Mouse (Mus musculus): ENCODE data around the gene Hdgfl2. TPM values are rescaled to one million over a fixed set of nuclear protein-coding genes. Genes with fewer than 3 reads are reported as not detected.
A peak's percentile ranks its signal among the peaks of the same experiment; 100 is the strongest.
"Not testable (repeated sequence)": the region's sequence is repeated elsewhere in the genome, so short reads cannot be mapped to it uniquely, and the experiment has no call there.

The Hdgfl2 gene
- total and polyA plus RNA-seq, 3 experiments: 31.5 to 35.0 (median 32.5) TPM

DNA sequence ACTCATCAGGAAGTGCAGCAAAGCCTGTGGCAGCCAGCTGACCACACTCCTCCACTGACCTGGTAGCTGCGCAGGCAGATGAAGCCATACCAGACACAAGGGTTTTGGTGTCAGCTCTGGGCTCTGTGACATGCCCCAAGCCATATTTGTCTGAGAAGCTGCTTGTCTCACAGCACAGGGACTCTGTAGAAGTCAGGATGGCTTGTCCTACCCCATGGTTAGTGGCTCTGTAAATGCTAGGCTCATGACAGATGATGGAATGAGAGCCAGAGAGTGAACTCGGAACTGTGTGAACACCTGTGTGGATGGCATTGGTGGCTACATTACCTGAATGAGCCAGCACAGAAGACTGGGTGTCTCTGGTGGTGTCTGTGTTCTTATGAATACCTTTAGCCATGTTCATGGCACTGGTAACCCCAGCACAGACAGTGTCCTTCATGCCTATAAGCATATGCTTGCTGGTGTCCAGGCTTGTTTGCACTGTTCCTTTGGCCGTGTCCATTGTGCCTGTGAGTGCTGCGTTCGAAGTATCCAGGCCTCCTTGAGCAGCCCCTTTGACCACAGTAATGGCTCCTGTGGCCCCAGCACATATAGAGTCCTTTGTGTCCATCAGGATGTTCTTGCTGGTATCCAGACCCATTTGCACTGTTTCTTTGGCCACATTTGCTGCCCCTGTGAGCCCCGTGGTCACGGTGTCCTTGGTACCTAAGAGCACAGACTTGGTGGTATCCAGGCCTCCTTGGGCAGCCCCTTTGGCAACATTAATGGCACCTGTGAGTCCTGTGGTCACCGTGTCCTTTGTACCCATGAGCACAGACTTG is 24.2 kb downstream of the Hdgfl2 start:
- Histone ChIP-seq H3K4me3 (no peak overlapping the region), H3K4me1 (ENCODE audit: control insufficient read depth, insufficient read depth, low read length) (peaks cover 4% of the 10 kb centered on the region; the same call in 1 of the 2 replicates), H3K79me2 (replicated peaks; ENCODE audit: control insufficient read depth, insufficient read depth, low read length) (no peaks in the 10 kb centered on the region), H3K27me3 (ENCODE audit: control insufficient read depth, insufficient read depth, low read length) (no peaks in the 10 kb centered on the region), H3K27ac (no peak overlapping the region; the same call in 1 of the 2 replicates), H3K9ac (ENCODE audit: low read depth, low read length) (no peak overlapping the region), H3K36me3 (ENCODE audit: control insufficient read depth, insufficient read depth, low read length) (no peaks in the 10 kb centered on the region)
- 82% methylated on average over 8 of the region's 8 CpGs for WGBS
- TF ChIP-seq POLR2A (IDR thresholded peaks at IDR 0.05; ENCODE audit: insufficient read depth, low read depth, low read length) (peak; percentile 55), CTCF (IDR thresholded peaks at IDR 0.05) (no peak), EP300 (IDR thresholded peaks at IDR 0.05; ENCODE audit: insufficient read depth, low read depth, low read length) (peak; percentile 46)
- DNase-seq: no peak
- intact Hi-C loops (cut with DNase I): no loop called here

- intact Hi-C loops (cut with DNase I); H3K4me3 ChIP-seq; H3K27me3 ChIP-seq (ENCODE audit: control insufficient read depth, insufficient read depth, low read length); DNase-seq; H3K4me1 ChIP-seq (ENCODE audit: control insufficient read depth, insufficient read depth, low read length); H3K79me2 ChIP-seq (replicated peaks; ENCODE audit: control insufficient read depth, insufficient read depth, low read length); H3K27ac ChIP-seq; H3K9ac ChIP-seq (ENCODE audit: low read depth, low read length); H3K36me3 ChIP-seq (ENCODE audit: control insufficient read depth, insufficient read depth, low read length): not testable (repeated sequence)
- WGBS: 77% methylated on average over 2 of the region's 5 CpGs
Observed at GRCm38 (mm10) chr17:56104821-56105220, 25.4 kb downstream of the Hdgfl2 start.

- H3K79me2 ChIP-seq (replicated peaks; ENCODE audit: control insufficient read depth, insufficient read depth, low read length); H3K27me3 ChIP-seq (ENCODE audit: control insufficient read depth, insufficient read depth, low read length); H3K27ac ChIP-seq; intact Hi-C loops (cut with DNase I); H3K4me3 ChIP-seq; H3K36me3 ChIP-seq (ENCODE audit: control insufficient read depth, insufficient read depth, low read length); H3K9ac ChIP-seq (ENCODE audit: low read depth, low read length); DNase-seq; H3K4me1 ChIP-seq (ENCODE audit: control insufficient read depth, insufficient read depth, low read length): not testable (repeated sequence)
- 94% methylated on average over 4 of the region's 4 CpGs for WGBS
Observed at GRCm38 (mm10) chr17:56106436-56106835, 27.0 kb downstream of the Hdgfl2 start.

- no peak overlapping the region for H3K9ac ChIP-seq (ENCODE audit: low read depth, low read length)
- peak in 1 of 2 experiments; percentile 18 for DNase-seq
- no peak overlapping the region for H3K4me3 ChIP-seq
- H3K27ac ChIP-seq: no peak overlapping the region
- H3K27me3 ChIP-seq (ENCODE audit: control insufficient read depth, insufficient read depth, low read length): no peaks in the 10 kb centered on the region
- TF ChIP-seq CTCF (IDR thresholded peaks at IDR 0.05) (no peak), EP300 (IDR thresholded peaks at IDR 0.05; ENCODE audit: insufficient read depth, low read depth, low read length) (no peak), POLR2A (IDR thresholded peaks at IDR 0.05; ENCODE audit: insufficient read depth, low read depth, low read length) (no peak)
- peaks cover 7% of the 10 kb centered on the region for H3K4me1 ChIP-seq (ENCODE audit: control insufficient read depth, insufficient read depth, low read length)
- no peaks in the 10 kb centered on the region for H3K79me2 ChIP-seq (replicated peaks; ENCODE audit: control insufficient read depth, insufficient read depth, low read length)
- 65% methylated on average over 4 of the region's 4 CpGs for WGBS
- intact Hi-C loops (cut with DNase I): no loop called here
- H3K36me3 ChIP-seq (ENCODE audit: control insufficient read depth, insufficient read depth, low read length): no peaks in the 10 kb centered on the region
Observed at GRCm38 (mm10) chr17:56106981-56107380, 27.5 kb downstream of the Hdgfl2 start.

DNA sequence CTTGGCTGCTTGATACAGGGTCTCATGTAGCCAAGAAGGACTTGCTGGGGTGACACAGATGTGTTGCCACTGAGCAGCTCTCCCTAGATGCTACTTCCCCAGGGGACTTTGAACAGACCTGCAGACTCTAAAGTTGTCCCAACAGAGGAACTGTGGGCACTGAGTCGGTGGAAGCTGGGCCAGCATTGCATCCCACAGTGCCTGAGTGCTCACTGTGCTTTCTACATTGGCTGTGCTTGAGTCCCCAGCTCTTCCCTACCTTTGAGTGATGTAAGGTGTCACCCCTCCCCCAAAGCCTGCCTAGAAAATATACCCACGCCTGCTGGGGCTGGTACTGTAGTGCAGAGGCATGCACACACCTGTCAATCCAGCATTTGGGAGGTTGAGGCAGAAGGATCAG is 28.3 kb downstream of the Hdgfl2 start:
- 70% methylated on average over 2 of the region's 2 CpGs for WGBS
- peak overlapping the region; percentile 96 for H3K27ac ChIP-seq
- no peak for DNase-seq
- peak overlapping the region; percentile 46 for H3K4me3 ChIP-seq
- H3K27me3 ChIP-seq (ENCODE audit: control insufficient read depth, insufficient read depth, low read length): no peaks in the 10 kb centered on the region
- 0 out of 2 replicates have a peak overlapping the region, but pooled peaks have one; percentile 28 for H3K9ac ChIP-seq (ENCODE audit: low read depth, low read length)
- peaks cover 7% of the 10 kb centered on the region for H3K4me1 ChIP-seq (ENCODE audit: control insufficient read depth, insufficient read depth, low read length)
- intact Hi-C loops (cut with DNase I): no loop called here
- H3K36me3 ChIP-seq (ENCODE audit: control insufficient read depth, insufficient read depth, low read length): no peaks in the 10 kb centered on the region
- no peaks in the 10 kb centered on the region for H3K79me2 ChIP-seq (replicated peaks; ENCODE audit: control insufficient read depth, insufficient read depth, low read length)
- TF ChIP-seq CTCF (IDR thresholded peaks at IDR 0.05): no peak
- no peak for TF ChIP-seq POLR2A (IDR thresholded peaks at IDR 0.05; ENCODE audit: insufficient read depth, low read depth, low read length)
- no peak for TF ChIP-seq EP300 (IDR thresholded peaks at IDR 0.05; ENCODE audit: insufficient read depth, low read depth, low read length)

DNA sequence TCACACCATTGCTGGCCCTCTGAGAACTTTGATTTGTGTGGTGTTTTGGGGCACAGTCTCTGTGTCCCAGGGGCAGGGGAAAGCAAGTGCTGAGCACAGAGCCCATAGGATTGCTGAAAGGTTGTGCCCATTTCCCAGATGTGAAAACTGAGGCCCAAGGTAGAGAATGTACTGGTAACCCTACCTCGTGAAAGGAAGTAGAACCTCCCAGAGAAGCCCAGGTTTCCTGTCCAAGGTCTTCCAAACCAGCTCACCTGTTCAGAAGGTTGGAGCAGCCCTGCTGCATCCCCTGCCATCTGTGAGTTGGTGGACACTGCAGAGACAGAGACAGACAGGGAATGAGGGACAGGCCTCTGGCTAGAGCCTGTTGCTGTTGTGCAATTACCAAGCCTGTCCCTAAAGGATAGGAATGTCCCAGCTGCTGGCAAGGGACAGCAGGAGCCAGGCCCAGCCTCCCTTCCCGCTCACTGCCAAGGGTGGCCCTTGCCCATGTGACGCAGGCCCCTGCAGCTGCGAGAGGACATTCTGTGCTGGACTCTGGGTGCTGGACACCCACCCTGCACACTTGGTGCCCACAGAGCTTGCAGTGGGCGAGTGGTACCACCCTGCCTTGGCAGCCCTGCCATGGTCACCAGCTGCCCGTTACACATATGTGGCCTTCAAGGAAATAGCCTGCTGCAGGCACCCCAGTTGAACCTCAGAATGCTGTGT is 29.1 kb downstream of the Hdgfl2 start:
- WGBS: 43% methylated on average over 6 of the region's 6 CpGs
- Histone ChIP-seq H3K27ac (peak overlapping the region; percentile 96), H3K36me3 (ENCODE audit: control insufficient read depth, insufficient read depth, low read length) (no peaks in the 10 kb centered on the region), H3K9ac (ENCODE audit: low read depth, low read length) (peak overlapping the region; percentile 78), H3K4me1 (ENCODE audit: control insufficient read depth, insufficient read depth, low read length) (peaks cover 7% of the 10 kb centered on the region), H3K27me3 (ENCODE audit: control insufficient read depth, insufficient read depth, low read length) (no peaks in the 10 kb centered on the region), H3K79me2 (replicated peaks; ENCODE audit: control insufficient read depth, insufficient read depth, low read length) (no peaks in the 10 kb centered on the region), H3K4me3 (peak overlapping the region; percentile 53)
- intact Hi-C loops (cut with DNase I): no loop called here
- TF ChIP-seq CTCF (IDR thresholded peaks at IDR 0.05) (no peak), POLR2A (IDR thresholded peaks at IDR 0.05; ENCODE audit: insufficient read depth, low read depth, low read length) (peak; percentile 89), EP300 (IDR thresholded peaks at IDR 0.05; ENCODE audit: insufficient read depth, low read depth, low read length) (peak; percentile 100)
- DNase-seq: peak; percentile 83 to 90
